Mouse (Mus musculus) MEL (cell line): Measurements from ENCODE around the gene Rhobtb1. TPM values are rescaled to one million over a fixed set of nuclear protein-coding genes. Genes with fewer than 3 reads are reported as not detected.

Experiments used
- DNase-seq: peaks from one replicate; pipeline ENCODE4 v3.0.0; 2011; ENCODE audit warnings: low read depth, low spot score
- H3K27ac ChIP-seq: 2 replicates; pipeline ENCODE4 v1.5.1; 2012; ENCODE audit warnings: low read depth, mild to moderate bottlenecking, control low read depth, low read length, moderate library complexity; ENCODE audit not compliant: control insufficient read depth
- H3K27me3 ChIP-seq, 2 experiments: fragments of 150-350 bp in 1 of 2; sonication (generic) in 1 of 2; 2 replicates each; pipeline ENCODE4 v1.6.1; 2012; ENCODE audit warnings: low read length in 2 of 2, mild to moderate bottlenecking in 2 of 2, improper control_type of control experiment in 1 of 2, moderate library complexity in 1 of 2; ENCODE audit not compliant: insufficient read depth in 2 of 2, control insufficient read depth in 1 of 2
- H3K36me3 ChIP-seq, 2 experiments: 2 replicates each; pipeline ENCODE4 v1.6.1; 2012 to 2014; ENCODE audit warnings: low read length in 2 of 2, improper control_type of control experiment in 1 of 2, inconsistent platforms in 1 of 2, mild to moderate bottlenecking in 1 of 2; ENCODE audit not compliant: insufficient read depth in 2 of 2, control insufficient read depth in 1 of 2
- H3K4me1 ChIP-seq, 2 experiments: fragments of 150-350 bp in 1 of 2; sonication (generic) in 1 of 2; 2 replicates each; pipeline ENCODE4 v1.6.1; 2012; ENCODE audit warnings: low read length in 2 of 2, improper control_type of control experiment in 1 of 2, mild to moderate bottlenecking in 1 of 2; ENCODE audit not compliant: insufficient read depth in 2 of 2, control insufficient read depth in 1 of 2
- H3K4me3 ChIP-seq, 2 experiments: fragments of 150-350 bp in 1 of 2; sonication (generic) in 1 of 2; 2 replicates each; pipeline ENCODE4 v1.5.1; 2012; ENCODE audit warnings: low read depth in 2 of 2, low read length in 2 of 2, mild to moderate bottlenecking in 2 of 2, moderate library complexity in 2 of 2, control low read depth in 1 of 2, improper control_type of control experiment in 1 of 2; ENCODE audit not compliant: control insufficient read depth in 1 of 2, insufficient read depth in 1 of 2
- H3K79me2 ChIP-seq: 2 replicates; pipeline ENCODE4 v1.6.1; 2012; ENCODE audit warnings: mild to moderate bottlenecking, low read length, moderate library complexity; ENCODE audit not compliant: control insufficient read depth, poor library complexity, insufficient read depth
- H3K9ac ChIP-seq: 2 replicates; pipeline ENCODE4 v1.6.1; 2012; ENCODE audit warnings: low read depth, mild to moderate bottlenecking, control low read depth, low read length, moderate library complexity; ENCODE audit not compliant: control insufficient read depth, poor library complexity, severe bottlenecking
- H3K9me3 ChIP-seq: fragments of 150-350 bp; sonication (generic); replicated peaks from 2 replicates; pipeline ENCODE4 v1.6.1; 2012; ENCODE audit warnings: mild to moderate bottlenecking, low read length, improper control_type of control experiment, moderate library complexity; ENCODE audit not compliant: insufficient read depth
- BHLHE40 ChIP-seq: IDR thresholded peaks from 2 replicates; pipeline ENCODE4 v1.6.1; 2012; ENCODE audit warnings: low read depth, mild to moderate bottlenecking, inconsistent platforms, low read length, improper control_type of control experiment, borderline replicate concordance
- CHD2 ChIP-seq: IDR thresholded peaks from 2 replicates; pipeline ENCODE4 v1.6.1; 2011; ENCODE audit warnings: low read length, improper control_type of control experiment
- CTCF ChIP-seq, 3 experiments: IDR thresholded peaks in 2 of 3; conservative IDR thresholded peaks in 1 of 3; 2 replicates each; pipeline ENCODE4 v1.5.1; 2011 to 2012; ENCODE audit warnings: low read length in 3 of 3, low read depth in 2 of 3, mild to moderate bottlenecking in 2 of 3, improper control_type of control experiment in 1 of 3, inconsistent platforms in 1 of 3, mixed read lengths in 1 of 3, moderate library complexity in 1 of 3; ENCODE audit not compliant: control insufficient read depth in 1 of 3, insufficient read depth in 1 of 3, poor library complexity in 1 of 3, severe bottlenecking in 1 of 3
- E2F4 ChIP-seq: IDR thresholded peaks from 2 replicates; pipeline ENCODE4 v1.6.1; 2011; ENCODE audit warnings: low read depth, low read length, improper control_type of control experiment, borderline replicate concordance
- ELF1 ChIP-seq: IDR thresholded peaks from 2 replicates; pipeline ENCODE4 v1.6.1; 2014; ENCODE audit warnings: low read depth, mild to moderate bottlenecking, inconsistent platforms, low read length, improper control_type of control experiment, moderate library complexity
- EP300 ChIP-seq, 2 experiments: IDR thresholded peaks; 2 replicates each; pipeline ENCODE4 v1.6.1; 2011; ENCODE audit warnings: improper control_type of control experiment in 2 of 2, low read length in 2 of 2, low read depth in 1 of 2, mild to moderate bottlenecking in 1 of 2
- ETS1 ChIP-seq: IDR thresholded peaks from 2 replicates; pipeline ENCODE4 v1.6.1; 2012; ENCODE audit warnings: low read depth, mild to moderate bottlenecking, inconsistent platforms, low read length, improper control_type of control experiment, moderate library complexity
- GABPA ChIP-seq: IDR thresholded peaks from 2 replicates; pipeline ENCODE4 v1.6.1; 2012; ENCODE audit warnings: low read depth, mild to moderate bottlenecking, inconsistent platforms, low read length, improper control_type of control experiment, moderate library complexity
- HCFC1 ChIP-seq: IDR thresholded peaks from 2 replicates; pipeline ENCODE4 v1.6.1; 2012; ENCODE audit warnings: low read depth, mild to moderate bottlenecking, inconsistent platforms, low read length, improper control_type of control experiment, moderate library complexity
- JUND ChIP-seq: IDR thresholded peaks from 2 replicates; pipeline ENCODE4 v1.6.1; 2011; ENCODE audit warnings: low read depth, mild to moderate bottlenecking, improper control_type of control experiment, low read length
- KAT2A ChIP-seq: conservative IDR thresholded peaks from 2 replicates; pipeline ENCODE4 v1.6.1; 2012; ENCODE audit warnings: low read depth, low read length, improper control_type of control experiment, inconsistent platforms
- MAFK ChIP-seq: IDR thresholded peaks from 2 replicates; pipeline ENCODE4 v1.6.1; 2011; ENCODE audit warnings: low read depth, mild to moderate bottlenecking, low read length, improper control_type of control experiment, borderline replicate concordance
- MAZ ChIP-seq: IDR thresholded peaks from 2 replicates; pipeline ENCODE4 v1.6.1; 2012; ENCODE audit warnings: low read depth, mild to moderate bottlenecking, inconsistent platforms, low read length, improper control_type of control experiment
- NELFE ChIP-seq: IDR thresholded peaks from 2 replicates; pipeline ENCODE4 v1.6.1; 2011; ENCODE audit warnings: low read depth, low read length, improper control_type of control experiment
- POLR2AphosphoS5 ChIP-seq: IDR thresholded peaks from 2 replicates; pipeline ENCODE4 v1.6.1; 2012; ENCODE audit warnings: low read depth, borderline replicate concordance, mild to moderate bottlenecking, inconsistent platforms, low read length, moderate library complexity, mixed read lengths
- RAD21 ChIP-seq: IDR thresholded peaks from 2 replicates; pipeline ENCODE4 v1.6.1; 2011; ENCODE audit warnings: mild to moderate bottlenecking, low read depth, low read length, improper control_type of control experiment
- RCOR1 ChIP-seq: IDR thresholded peaks from 2 replicates; pipeline ENCODE4 v1.6.1; 2012; ENCODE audit warnings: low read depth, mild to moderate bottlenecking, inconsistent platforms, low read length, improper control_type of control experiment
- SIN3A ChIP-seq: IDR thresholded peaks from 2 replicates; pipeline ENCODE4 v1.6.1; 2012; ENCODE audit warnings: low read length, improper control_type of control experiment, inconsistent platforms
- SMC3 ChIP-seq: IDR thresholded peaks from 2 replicates; pipeline ENCODE4 v1.6.1; 2011; ENCODE audit warnings: low read depth, low read length, improper control_type of control experiment
- TAL1 ChIP-seq: IDR thresholded peaks from 2 replicates; pipeline ENCODE4 v1.6.1; 2012; ENCODE audit warnings: mild to moderate bottlenecking, inconsistent platforms, low read length, moderate library complexity, mixed read lengths
- TCF12 ChIP-seq: IDR thresholded peaks from 2 replicates; pipeline ENCODE4 v1.6.1; 2014; ENCODE audit warnings: low read depth, mild to moderate bottlenecking, inconsistent platforms, low read length, improper control_type of control experiment, moderate library complexity
- USF2 ChIP-seq, 2 experiments: IDR thresholded peaks; 2 replicates each; pipeline ENCODE4 v1.6.1; 2011 to 2012; ENCODE audit warnings: improper control_type of control experiment in 2 of 2, low read length in 2 of 2, borderline replicate concordance in 1 of 2, inconsistent platforms in 1 of 2, low read depth in 1 of 2, mild to moderate bottlenecking in 1 of 2; ENCODE audit not compliant: insufficient read depth in 1 of 2
- ZC3H11A ChIP-seq: IDR thresholded peaks from 2 replicates; pipeline ENCODE4 v1.6.1; 2012; ENCODE audit warnings: low read depth, mild to moderate bottlenecking, inconsistent platforms, low read length, improper control_type of control experiment
- ZMIZ1 ChIP-seq: IDR thresholded peaks from 2 replicates; pipeline ENCODE4 v1.6.1; 2012; ENCODE audit warnings: low read depth, mild to moderate bottlenecking, inconsistent platforms, low read length, improper control_type of control experiment, moderate library complexity
- ZNF384 ChIP-seq: IDR thresholded peaks from 2 replicates; pipeline ENCODE4 v1.6.1; 2012; ENCODE audit warnings: low read depth, mild to moderate bottlenecking, inconsistent platforms, low read length, improper control_type of control experiment
- polyA plus RNA-seq, 2 experiments: library from polyadenylated mRNA; stranded (reverse) in 1 of 2; unstranded in 1 of 2; fragments of >175 nt in 1 of 2; fragments of >200 nt in 1 of 2; gene quantifications; 2 replicates each; pipeline versions ENCODE4 v1.2.1 to v1.2.4; 2012; ENCODE audit warnings: low replicate concordance in 2 of 2, low read depth in 1 of 2; ENCODE audit not compliant: insufficient read length in 2 of 2, insufficient read depth in 1 of 2, missing spikeins in 1 of 2
- total RNA-seq: library from RNA; depleted of rRNA; stranded (reverse); fragments of 300-350 nt; gene quantifications from 2 replicates; pipeline ENCODE4 v1.2.3, GENCODE M21; 2012

Rhobtb1 gene
- total and polyA plus RNA-seq, 3 experiments: not detected

DNA sequence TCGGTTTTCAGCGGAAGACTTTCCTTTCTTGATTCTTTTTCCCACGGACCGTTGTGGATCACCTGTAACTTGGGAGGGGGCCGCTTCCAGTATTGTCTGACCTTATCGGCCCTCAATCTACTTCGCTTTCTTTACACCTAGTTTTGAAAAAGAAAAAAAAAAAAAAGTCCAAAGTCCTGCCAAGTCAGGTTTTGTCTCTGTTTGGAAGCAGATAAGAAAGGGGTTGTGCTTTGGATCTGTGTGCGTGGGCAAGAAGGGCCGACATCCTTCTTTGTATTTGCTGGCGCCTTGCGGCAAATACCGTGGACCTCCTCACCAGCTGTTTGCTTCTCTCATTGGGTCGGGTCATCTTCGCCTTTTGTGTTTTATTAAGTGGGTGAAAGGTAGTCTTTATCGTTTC, 114.2 kb downstream of the Rhobtb1 start:
- DNase-seq: no peak
- Histone ChIP-seq H3K27ac (no peak overlapping the region), H3K9ac (no peak overlapping the region), H3K9me3 (no peaks in the 10 kb centered on the region), H3K79me2 (no peaks in the 10 kb centered on the region), H3K4me1 (no peaks in the 10 kb centered on the region), H3K36me3 (no peaks in the 10 kb centered on the region), H3K27me3 (no peaks in the 10 kb centered on the region), H3K4me3 (no peak overlapping the region)
- TF ChIP-seq ZNF384 (no peak), RAD21 (no peak), MAFK (no peak), KAT2A (no peak), BHLHE40 (no peak), USF2 (IDR thresholded peaks at IDR 0.05; ENCODE audit: borderline replicate concordance in 1 of 2, insufficient read depth in 1 of 2, low read depth in 1 of 2, low read length in 2 of 2) (no peak), ELF1 (no peak), CTCF (IDR thresholded peaks at IDR 0.05 in 2 of 3, conservative IDR thresholded peaks at IDR 0.05 in 1 of 3; ENCODE audit: control insufficient read depth in 1 of 3, insufficient read depth in 1 of 3, low read depth in 2 of 3, low read length in 3 of 3, poor library complexity in 1 of 3, severe bottlenecking in 1 of 3) (no peak), ZMIZ1 (no peak), TCF12 (no peak), CHD2 (no peak), HCFC1 (no peak), POLR2AphosphoS5 (no peak), JUND (no peak)
- TF ChIP-seq, all 39 proteins: peak for 0

DNA sequence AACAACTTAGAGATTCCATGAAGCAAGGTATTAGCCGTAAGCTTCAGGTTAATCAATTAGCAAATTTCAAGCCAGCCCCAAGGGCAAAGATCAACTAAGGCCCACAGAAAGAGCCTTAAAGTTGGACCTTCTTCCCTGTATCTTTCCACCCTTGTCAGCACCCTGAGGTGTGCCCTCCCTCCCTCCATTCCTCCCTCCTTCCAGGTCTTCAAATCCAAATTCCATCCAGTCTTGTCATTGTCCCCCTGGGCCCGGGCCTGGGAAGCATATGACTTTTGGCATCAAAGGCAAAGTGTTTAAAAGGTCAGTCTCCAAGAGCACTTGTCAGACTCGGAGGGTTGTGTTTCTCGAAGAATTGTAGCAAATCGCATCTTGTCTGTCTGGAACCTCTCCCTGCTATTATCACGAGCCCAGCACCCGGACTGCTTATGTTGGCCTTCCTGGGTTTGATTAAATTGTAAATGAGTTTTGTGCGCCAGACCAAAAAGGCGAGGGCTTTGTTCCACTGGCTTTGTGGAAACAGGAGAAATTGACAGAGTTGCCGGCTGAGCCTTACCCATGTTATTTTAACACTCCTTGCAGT, 116.9 kb downstream of the Rhobtb1 start:
- no peaks in the 10 kb centered on the region for H3K4me1 ChIP-seq
- TF ChIP-seq TAL1 (no peak), SIN3A (no peak), GABPA (no peak), ETS1 (no peak), SMC3 (no peak), RCOR1 (no peak), CTCF (IDR thresholded peaks at IDR 0.05 in 2 of 3, conservative IDR thresholded peaks at IDR 0.05 in 1 of 3; ENCODE audit: control insufficient read depth in 1 of 3, insufficient read depth in 1 of 3, low read depth in 2 of 3, low read length in 3 of 3, poor library complexity in 1 of 3, severe bottlenecking in 1 of 3) (no peak), NELFE (no peak), EP300 (IDR thresholded peaks at IDR 0.05; ENCODE audit: low read depth in 1 of 2, low read length in 2 of 2) (no peak), E2F4 (no peak), MAZ (no peak), ZC3H11A (no peak), HCFC1 (no peak)
- H3K27ac ChIP-seq: no peak overlapping the region
- H3K27me3 ChIP-seq: no peaks in the 10 kb centered on the region
- H3K4me3 ChIP-seq: no peak overlapping the region
- no peaks in the 10 kb centered on the region for H3K9me3 ChIP-seq
- H3K36me3 ChIP-seq: no peaks in the 10 kb centered on the region
- no peaks in the 10 kb centered on the region for H3K79me2 ChIP-seq
- no peak for DNase-seq
- no peak overlapping the region for H3K9ac ChIP-seq
